Mouse (Mus musculus) limb, embryonic 14.5 days (tissue): Measurements from ENCODE around the gene Aff1. TPM values are rescaled to one million over a fixed set of nuclear protein-coding genes. Genes with fewer than 3 reads are reported as not detected.
A peak's percentile ranks its signal among the peaks of the same experiment; 100 is the strongest.

Experiments
- ATAC-seq: fragments of 200-750 bp; cut with Nextera tagmentation; 2 replicates; pipeline ENCODE4 v1.8.0; 2017; ENCODE audit warnings: low read depth, moderate number of reproducible peaks, moderate TSS enrichment; ENCODE audit not compliant: low FRiP score
- DNase-seq: peaks from one replicate; pipeline ENCODE4 v3.0.0-alpha.2; 2015; ENCODE audit warnings: low spot score
- H3K27ac ChIP-seq: fragments of 300-500 bp; sonication (generic); replicated peaks from 2 replicates; pipeline ENCODE4 v1.5.1; 2014; ENCODE audit warnings: low read depth, mild to moderate bottlenecking, low read length, moderate library complexity, mixed read lengths
- H3K27me3 ChIP-seq: fragments of 300-500 bp; sonication (generic); 2 replicates; pipeline ENCODE4 v1.6.1; 2014; ENCODE audit warnings: low read length, mixed read lengths; ENCODE audit not compliant: control insufficient read depth, insufficient read depth
- H3K36me3 ChIP-seq: fragments of 300-500 bp; sonication (generic); 2 replicates; pipeline ENCODE4 v1.6.1; 2014; ENCODE audit warnings: mild to moderate bottlenecking, low read length, moderate library complexity, mixed read lengths; ENCODE audit not compliant: control insufficient read depth, insufficient read depth
- H3K4me1 ChIP-seq: fragments of 300-500 bp; sonication (generic); 2 replicates; pipeline ENCODE4 v1.6.1; 2014; ENCODE audit warnings: antibody characterized with exemption, low read length, mixed read lengths; ENCODE audit not compliant: control insufficient read depth, insufficient read depth
- H3K4me2 ChIP-seq: fragments of 300-500 bp; sonication (generic); replicated peaks from 2 replicates; pipeline ENCODE4 v1.6.1; 2014; ENCODE audit warnings: low read depth, mild to moderate bottlenecking, low read length, moderate library complexity; ENCODE audit not compliant: severe bottlenecking
- H3K4me3 ChIP-seq: fragments of 300-500 bp; sonication (generic); replicated peaks from 2 replicates; pipeline ENCODE4 v1.5.1; 2014; ENCODE audit warnings: low read length
- H3K9ac ChIP-seq: fragments of 300-500 bp; sonication (generic); 2 replicates; pipeline ENCODE4 v1.6.1; 2014; ENCODE audit warnings: mild to moderate bottlenecking, low read depth, low read length, moderate library complexity; ENCODE audit not compliant: severe bottlenecking
- H3K9me3 ChIP-seq: fragments of 300-500 bp; sonication (generic); 2 replicates; pipeline ENCODE4 v1.6.1; 2016; ENCODE audit warnings: low read length; ENCODE audit not compliant: control insufficient read depth
- POLR2A ChIP-seq: fragments of 200-500 bp; IDR thresholded peaks from 2 replicates; pipeline ENCODE4 v1.8.0; 2012; ENCODE audit warnings: inconsistent platforms, mild to moderate bottlenecking, moderate library complexity, borderline replicate concordance; ENCODE audit not compliant: insufficient read depth, insufficient read length; ENCODE audit errors: extremely low read depth
- WGBS: fragments of 180-500 bp; shearing (Covaris S2); extraction: QIAGEN DNeasy Blood & Tissue Kit; methylation state at CpG from one replicate; pipeline ENCODE4 v1.1.7; 2014; 5-methylcytosine and 5-hydroxymethylcytosine counted together
- polyA plus RNA-seq, 2 experiments: library from polyadenylated mRNA; depleted of rRNA in 1 of 2; stranded (reverse) in 1 of 2; unstranded in 1 of 2; fragments of >200 nt; fragmentation: Nextera tagmentation in 1 of 2; extraction: Ambion mirVana in 1 of 2; gene quantifications; 2 replicates each; pipeline versions ENCODE4 v1.2.1 to v1.2.3; 2012 to 2014

Aff1 gene
- polyA plus RNA-seq, 2 experiments = 3.6 to 5.7 TPM

- Histone ChIP-seq H3K27ac (no peak overlapping the region), H3K4me2 (no peak overlapping the region), H3K9ac (no peak overlapping the region), H3K4me1 (peaks cover 7% of the 10 kb centered on the region), H3K9me3 (no peaks in the 10 kb centered on the region), H3K36me3 (peaks cover 19% of the 10 kb centered on the region), H3K27me3 (no peaks in the 10 kb centered on the region), H3K4me3 (no peak overlapping the region)
- WGBS = 86% methylated on average over 5 of the region's 5 CpGs
- ATAC-seq = no peak
- DNase-seq = no peak
- no peak for TF ChIP-seq POLR2A
Observed at GRCm38 (mm10) chr5:103854807-103855194, 162.6 kb downstream of the Aff1 start.

GRCm38 (mm10) chr5:103855483-103856211, 163.5 kb downstream of the Aff1 start:
- WGBS = 85% methylated on average over 14 of the region's 14 CpGs
- Histone ChIP-seq H3K4me1 (peaks cover 7% of the 10 kb centered on the region), H3K9ac (no peak overlapping the region), H3K27me3 (no peaks in the 10 kb centered on the region), H3K36me3 (peaks cover 16% of the 10 kb centered on the region), H3K4me3 (no peak overlapping the region), H3K9me3 (no peaks in the 10 kb centered on the region), H3K4me2 (no peak overlapping the region), H3K27ac (no peak overlapping the region)
- DNase-seq (no peak), ATAC-seq (no peak)
- TF ChIP-seq POLR2A = no peak

GRCm38 (mm10) chr5:103856286-103857009, 164.3 kb downstream of the Aff1 start:
- Histone ChIP-seq H3K4me3 (no peak overlapping the region), H3K9ac (no peak overlapping the region), H3K4me2 (no peak overlapping the region), H3K4me1 (peaks cover 7% of the 10 kb centered on the region), H3K27ac (no peak overlapping the region), H3K9me3 (no peaks in the 10 kb centered on the region), H3K36me3 (peaks cover 10% of the 10 kb centered on the region), H3K27me3 (no peaks in the 10 kb centered on the region)
- ATAC-seq = peak; percentile 62; the same call in 1 of the 2 replicates
- no peak for TF ChIP-seq POLR2A
- DNase-seq = peak; percentile 87
- 62% methylated on average over 5 of the region's 5 CpGs for WGBS

GRCm38 (mm10) chr5:103857151-103857550, 165.0 kb downstream of the Aff1 start:
- DNase-seq (no peak), ATAC-seq (no peak)
- H3K4me1 ChIP-seq = peaks cover 7% of the 10 kb centered on the region
- no peak overlapping the region for H3K27ac ChIP-seq
- H3K9me3 ChIP-seq = no peaks in the 10 kb centered on the region
- H3K9ac ChIP-seq = no peak overlapping the region
- TF ChIP-seq POLR2A = no peak
- 93% methylated on average over 2 of the region's 2 CpGs for WGBS
- no peak overlapping the region for H3K4me2 ChIP-seq
- peaks cover 3% of the 10 kb centered on the region for H3K36me3 ChIP-seq
- H3K4me3 ChIP-seq = no peak overlapping the region
- no peaks in the 10 kb centered on the region for H3K27me3 ChIP-seq

GRCm38 (mm10) chr5:103860622-103861021, 168.4 kb downstream of the Aff1 start:
- no peak for TF ChIP-seq POLR2A
- ATAC-seq (no peak), DNase-seq (no peak)
- no peak overlapping the region for H3K4me2 ChIP-seq
- no peaks in the 10 kb centered on the region for H3K27me3 ChIP-seq
- 91% methylated on average over 11 of the region's 11 CpGs for WGBS
- H3K9me3 ChIP-seq = no peaks in the 10 kb centered on the region
- peaks cover 7% of the 10 kb centered on the region; the same call in 1 of the 2 replicates for H3K36me3 ChIP-seq
- H3K4me1 ChIP-seq = peaks cover 4% of the 10 kb centered on the region; the same call in 1 of the 2 replicates
- no peak overlapping the region for H3K27ac ChIP-seq
- H3K4me3 ChIP-seq = no peak overlapping the region
- H3K9ac ChIP-seq = no peak overlapping the region
